ENCODE assay signal across 17 mouse cellular contexts in genomic region chr1:132380550-132381100, GRCm38 (mm10). TPM values are rescaled to one million over a fixed set of nuclear protein-coding genes. Genes with fewer than 3 reads are reported as not detected.
DNase-seq lines count a peak whose midpoint lies in the region; ATAC-seq and TF ChIP-seq lines count a peak whose summit lies in the region.
"Had no signal": no experiment of that assay in that cellular context is flagged by ENCODE, and none has a peak within 500 bp of the region (broad histone marks: within the 10 kb centered on the region; RNA-seq: fewer than 3 reads in every experiment).

No protein-coding gene starts in this region.

- no peak for TF ChIP-seq POLR2A in cerebellum, adult 2 months (IDR thresholded peaks at IDR 0.05; ENCODE audit: borderline replicate concordance, insufficient read depth, low read length)

- peaks cover 36% of the 10 kb centered on the region for H3K36me3 ChIP-seq in hindbrain, embryonic 13.5 days
- peaks cover 37% of the 10 kb centered on the region for H3K36me3 ChIP-seq in hindbrain, embryonic 12.5 days
- H3K36me3 ChIP-seq in liver, embryonic 15.5 days (replicated peaks) = peaks cover 87% of the 10 kb centered on the region

- peaks cover 60% of the 10 kb centered on the region for H3K4me1 ChIP-seq in cerebellum, adult 2 months (ENCODE audit: control insufficient read depth, insufficient read depth, low read length)
- peaks cover 57% of the 10 kb centered on the region for H3K4me1 ChIP-seq in hindbrain, embryonic 13.5 days (replicated peaks)
- peaks cover 45% of the 10 kb centered on the region for H3K4me1 ChIP-seq in hindbrain, embryonic 12.5 days
- H3K4me1 ChIP-seq in liver, embryonic 15.5 days (replicated peaks) = peaks cover 100% of the 10 kb centered on the region

- TF ChIP-seq CTCF in cerebellum, adult 2 months (IDR thresholded peaks at IDR 0.05; ENCODE audit: borderline replicate concordance, insufficient read depth, low read depth, low read length) = no peak

- H3K27me3 ChIP-seq in cerebellum, adult 2 months (ENCODE audit: control insufficient read depth, insufficient read depth, low read length) = no peaks in the 10 kb centered on the region
- no peaks in the 10 kb centered on the region for H3K27me3 ChIP-seq in hindbrain, embryonic 13.5 days
- H3K27me3 ChIP-seq in hindbrain, embryonic 12.5 days = no peaks in the 10 kb centered on the region
- no peaks in the 10 kb centered on the region for H3K27me3 ChIP-seq in liver, embryonic 15.5 days
- H3K27me3 ChIP-seq: heart, embryonic 12.5 days; limb, embryonic 13.5 days had no signal

- H3K4me2 ChIP-seq in hindbrain, embryonic 13.5 days = no peak overlapping the region
- H3K4me2 ChIP-seq in hindbrain, embryonic 12.5 days (replicated peaks) = no peak overlapping the region
- peak overlapping the region; percentile 66 for H3K4me2 ChIP-seq in liver, embryonic 15.5 days
- H3K4me2 ChIP-seq: heart, embryonic 12.5 days; hindbrain, embryonic 14.5 days; limb, embryonic 13.5 days had no signal

- peak overlapping the region; percentile 66 for H3K27ac ChIP-seq in cerebellum, adult 2 months (ENCODE audit: insufficient read depth, low read length)
- H3K27ac ChIP-seq in hindbrain, embryonic 13.5 days = no peak overlapping the region
- no peak overlapping the region for H3K27ac ChIP-seq in hindbrain, embryonic 12.5 days
- H3K27ac ChIP-seq in liver, embryonic 15.5 days (replicated peaks) = peak overlapping the region; percentile 95
- H3K27ac ChIP-seq: hindbrain, embryonic 14.5 days; left cerebral cortex, adult 2 months; limb, embryonic 13.5 days had no signal

- peak; percentile 35 to 61 for DNase-seq in cerebellum, adult 2 months
- DNase-seq in cerebellum, postnatal 4 days (ENCODE audit: low spot score in 2 of 2) = no peak
- DNase-seq in R1 (ENCODE audit: low read depth, low spot score) = peak; percentile 46
- no peak for DNase-seq in adrenal gland, adult (ENCODE audit: inconsistent age in 2 of 2, low spot score in 1 of 2)
- no peak for DNase-seq in kidney, adult 9 months
- DNase-seq: kidney, adult 11 months; midbrain, embryonic 14.5 days; right cerebral cortex, postnatal 14 days; thymus, postnatal 14 days had no signal

- H3K9me3 ChIP-seq in hindbrain, embryonic 13.5 days = no peaks in the 10 kb centered on the region
- no peaks in the 10 kb centered on the region for H3K9me3 ChIP-seq in hindbrain, embryonic 12.5 days (replicated peaks)
- H3K9me3 ChIP-seq in liver, embryonic 15.5 days (replicated peaks) = no peaks in the 10 kb centered on the region
- H3K9me3 ChIP-seq: heart, embryonic 12.5 days; limb, embryonic 13.5 days had no signal

- ATAC-seq in hindbrain, embryonic 13.5 days (ENCODE audit: low FRiP score) = no peak
- ATAC-seq in hindbrain, embryonic 12.5 days (ENCODE audit: low FRiP score) = no peak
- ATAC-seq in liver, embryonic 15.5 days (ENCODE audit: insufficient read depth) = no peak
- ATAC-seq: forebrain, embryonic 14.5 days had no signal

- H3K9ac ChIP-seq in hindbrain, embryonic 13.5 days = 0 out of 2 replicates have a peak overlapping the region, but pooled peaks have one; percentile 2
- no peak overlapping the region for H3K9ac ChIP-seq in hindbrain, embryonic 12.5 days
- 0 out of 2 replicates have a peak overlapping the region, but pooled peaks have one; percentile 3 for H3K9ac ChIP-seq in liver, embryonic 15.5 days
- H3K9ac ChIP-seq: heart, embryonic 12.5 days; hindbrain, embryonic 14.5 days; limb, embryonic 13.5 days had no signal

- H3K4me3 ChIP-seq in cerebellum, adult 2 months (replicated peaks; ENCODE audit: insufficient read depth, low read depth, low read length) = no peak overlapping the region
- no peak overlapping the region for H3K4me3 ChIP-seq in hindbrain, embryonic 13.5 days
- no peak overlapping the region for H3K4me3 ChIP-seq in hindbrain, embryonic 12.5 days
- peak overlapping the region; percentile 48; the same call in 1 of the 2 replicates for H3K4me3 ChIP-seq in liver, embryonic 15.5 days (replicated peaks)
- H3K4me3 ChIP-seq: heart, embryonic 12.5 days; left cerebral cortex, adult 2 months; limb, embryonic 13.5 days had no signal

- WGBS in cerebellum, adult 2 months = 34% methylated on average over 27 of the region's 27 CpGs
- WGBS in hindbrain, embryonic 13.5 days = 76% methylated on average over 27 of the region's 27 CpGs
- WGBS in hindbrain, embryonic 12.5 days = 89% methylated on average over 27 of the region's 27 CpGs
- 87% methylated on average over 27 of the region's 27 CpGs for WGBS in liver, embryonic 15.5 days (ENCODE audit: insufficient replicate concordance)

RNA-seq across cellular contexts. Expression of gene Tmcc2, which starts 10.5 kb away (rescaled TPM):
- 150 and 157 TPM in 2 replicates for polyA plus RNA-seq in cerebellum, adult 2 months (2012; rRNA removed)
- polyA plus RNA-seq in hindbrain, embryonic 13.5 days (2015; fragmentation: Nextera tagmentation; extraction: Ambion mirVana) = 24.6 and 25.7 TPM in 2 replicates
- polyA plus RNA-seq in hindbrain, embryonic 12.5 days (2016; fragmentation: Nextera tagmentation; extraction: Ambion mirVana) = 36.3 and 37.8 TPM in 2 replicates
- polyA plus RNA-seq in liver, embryonic 15.5 days (2015; fragmentation: Nextera tagmentation; extraction: Ambion mirVana) = 598 and 710 TPM in 2 replicates

RNA-seq across cellular contexts. Expression of gene Dstyk, which starts 36.7 kb away (rescaled TPM):
- 32.6 and 36.5 TPM in 2 replicates for polyA plus RNA-seq in cerebellum, adult 2 months (2012; rRNA removed)
- 10.0 and 10.3 TPM in 2 replicates for polyA plus RNA-seq in hindbrain, embryonic 13.5 days (2015; fragmentation: Nextera tagmentation; extraction: Ambion mirVana)
- polyA plus RNA-seq in hindbrain, embryonic 12.5 days (2016; fragmentation: Nextera tagmentation; extraction: Ambion mirVana) = 14.3 and 14.6 TPM in 2 replicates
- polyA plus RNA-seq in liver, embryonic 15.5 days (2015; fragmentation: Nextera tagmentation; extraction: Ambion mirVana) = 4.5 and 5.3 TPM in 2 replicates

Comparison
In these comparisons a context has a peak if more than half of its experiments do, and no peak if none do; other contexts are left out.
1. DNase-seq: peak in cerebellum, adult 2 months (2 of 2) and R1 (single experiment); none in cerebellum, postnatal 4 days (0 of 2), adrenal gland, adult (0 of 2) and kidney, adult 9 months (single experiment).
2. H3K27ac ChIP-seq: peak in cerebellum, adult 2 months (single experiment) and liver, embryonic 15.5 days (single experiment); none in hindbrain, embryonic 13.5 days (single experiment) and hindbrain, embryonic 12.5 days (single experiment).